Mouse (Mus musculus) CD4-positive, CD25-positive, alpha-beta regulatory T cell, adult 4 months (primary cell): ENCODE results near the gene Wdr35. TPM values are rescaled to one million over a fixed set of nuclear protein-coding genes. Genes with fewer than 3 reads are reported as not detected.

Experiments used
- ATAC-seq: one replicate; pipeline ENCODE4 v1.8.0; 2017
- polyA plus RNA-seq, 2 experiments: library from polyadenylated mRNA; unstranded; fragments of 100-300 nt; shearing (Covaris generic); gene quantifications; one replicate each; pipeline ENCODE4 v1.2.1; 2017

The Wdr35 gene
- polyA plus RNA-seq, 2 experiments from 2014 or later, result 2.6 TPM

GRCm38 (mm10) chr12:9053345-9053744 is 79.7 kb downstream of the Wdr35 start:
- no peak for ATAC-seq

GRCm38 (mm10) chr12:9054012-9054411 is 80.3 kb downstream of the Wdr35 start:
- no peak for ATAC-seq

GRCm38 (mm10) chr12:9055269-9055668 is 81.6 kb downstream of the Wdr35 start:
- no peak for ATAC-seq

GRCm38 (mm10) chr12:9059502-9059901 is 85.8 kb downstream of the Wdr35 start:
- no peak for ATAC-seq

GRCm38 (mm10) chr12:9059965-9060364 is 86.3 kb downstream of the Wdr35 start:
- no peak for ATAC-seq

- no peak for ATAC-seq
These were observed 89.9 kb downstream of the Wdr35 start for GRCm38 (mm10) chr12:9063611-9064010.

- ATAC-seq, result no peak
These were observed 97.4 kb downstream of the Wdr35 start for GRCm38 (mm10) chr12:9071058-9071457.

- ATAC-seq, result no peak
These were observed 97.8 kb downstream of the Wdr35 start for GRCm38 (mm10) chr12:9071493-9071892.

GRCm38 (mm10) chr12:9077554-9078125 is 103.9 kb downstream of the Wdr35 start:
- no peak for ATAC-seq

Other genes with a start within 250 kb of the Wdr35 start
- under 1 TPM; 0.42 to 0.46 TPM for gene Sdc1, start 202.6 kb upstream of the Wdr35 start, polyA plus RNA-seq
- 100 to 1,000 TPM; 127 to 169 TPM for gene Laptm4a, start 52.2 kb upstream of the Wdr35 start, polyA plus RNA-seq
- not detected for gene Matn3, start 26.0 kb upstream of the Wdr35 start, polyA plus RNA-seq
- gene Ttc32, start 56.1 kb downstream of the Wdr35 start, polyA plus RNA-seq, result 1 to 10 TPM; 5.9 to 8.5 TPM